ENCODE assay signal across 28 mouse cellular contexts in genomic region chr19:56477832-56478231, GRCm38 (mm10). TPM values are rescaled to one million over a fixed set of nuclear protein-coding genes. Genes with fewer than 3 reads are reported as not detected.
DNase-seq lines count a peak whose midpoint lies in the region; ATAC-seq lines count a peak whose summit lies in the region.
"Had no signal": no experiment of that assay in that cellular context is flagged by ENCODE, and none has a peak within 500 bp of the region (broad histone marks: within the 10 kb centered on the region; RNA-seq: fewer than 3 reads in every experiment).

No protein-coding gene starts in this region.

- no peaks in the 10 kb centered on the region for H3K36me3 ChIP-seq in hindbrain, embryonic 10.5 days
- H3K36me3 ChIP-seq: embryonic facial prominence, embryonic 13.5 days; forebrain, embryonic 10.5 days; forebrain, embryonic 15.5 days; liver, embryonic 12.5 days; midbrain, embryonic 10.5 days; neural tube, embryonic 12.5 days had no signal

- DNase-seq in kidney, adult 9 months = peak; percentile 74
- no peak for DNase-seq in kidney, postnatal 10 days
- DNase-seq in ZHBTc4 (ENCODE audit: low read depth, low spot score) = peak; percentile 28
- DNase-seq in kidney, postnatal 14 days = peak; percentile 26
- DNase-seq in hindbrain, embryonic 10.5 days (ENCODE audit: low spot score) = no peak
- DNase-seq: adrenal gland, postnatal 14 days; B cell, adult 2 months; cerebellum, adult 11-12 months; cerebellum, adult 9-11 months; gastrocnemius, adult 2 months; gastrocnemius, postnatal 36 days; heart, adult 18-20 months; heart, postnatal 4 days; liver, postnatal 0 days; lung, postnatal 4 days; right cerebral cortex, adult 18-20 months; thymus, postnatal 4 days had no signal

- ATAC-seq in frontal cortex, adult (ENCODE audit: low TSS enrichment) = no peak
- ATAC-seq: forebrain, embryonic 15.5 days; intestine, postnatal 0 days; liver, embryonic 12.5 days; liver, postnatal 0 days; midbrain, embryonic 16.5 days had no signal

- no peak overlapping the region for H3K4me3 ChIP-seq in hindbrain, embryonic 10.5 days
- H3K4me3 ChIP-seq: embryonic facial prominence, embryonic 13.5 days; forebrain, embryonic 10.5 days; forebrain, embryonic 15.5 days; gastrocnemius, adult 2 months; liver, embryonic 12.5 days; midbrain, embryonic 10.5 days; myocyte; neural tube, embryonic 12.5 days had no signal

- 0 out of 2 replicates have a peak, but pooled peaks cover 7% of the 10 kb centered on the region for H3K27me3 ChIP-seq in hindbrain, embryonic 10.5 days (ENCODE audit: insufficient read depth, poor library complexity, severe bottlenecking)
- H3K27me3 ChIP-seq: embryonic facial prominence, embryonic 13.5 days; forebrain, embryonic 15.5 days; neural tube, embryonic 12.5 days had no signal

- WGBS in hindbrain, embryonic 10.5 days = 33% methylated on average over 3 of the region's 3 CpGs

- H3K4me1 ChIP-seq in hindbrain, embryonic 10.5 days (replicated peaks) = peaks cover 30% of the 10 kb centered on the region
- H3K4me1 ChIP-seq: neural tube, embryonic 12.5 days had no signal

- no peaks in the 10 kb centered on the region for H3K9me3 ChIP-seq in hindbrain, embryonic 10.5 days
- H3K9me3 ChIP-seq: embryonic facial prominence, embryonic 13.5 days; forebrain, embryonic 10.5 days; forebrain, embryonic 15.5 days; liver, embryonic 12.5 days; midbrain, embryonic 10.5 days; neural tube, embryonic 12.5 days had no signal

- H3K27ac ChIP-seq in hindbrain, embryonic 10.5 days = no peak overlapping the region
- H3K27ac ChIP-seq: embryonic facial prominence, embryonic 13.5 days; forebrain, embryonic 10.5 days; forebrain, embryonic 15.5 days; gastrocnemius, adult 2 months; hindbrain, embryonic 14.5 days; liver, embryonic 12.5 days; midbrain, embryonic 10.5 days; neural tube, embryonic 12.5 days had no signal

RNA-seq across cellular contexts. Expression of gene Plekhs1, which starts 16.4 kb away (rescaled TPM):
- polyA plus RNA-seq in hindbrain, embryonic 10.5 days (2016; fragmentation: Nextera tagmentation; extraction: Ambion mirVana) = 0.07 TPM in 1 of 2 replicates, not detected in the other
- polyA plus RNA-seq: liver, embryonic 12.5 days; liver, postnatal 0 days; midbrain, embryonic 10.5 days had no signal

Comparison
In these comparisons a context has a peak if more than half of its experiments do, and no peak if none do; other contexts are left out.
1. DNase-seq: peak in kidney, adult 9 months (single experiment), ZHBTc4 (single experiment) and kidney, postnatal 14 days (single experiment); none in kidney, postnatal 10 days (single experiment) and hindbrain, embryonic 10.5 days (single experiment).